In the genomic region with DNA sequence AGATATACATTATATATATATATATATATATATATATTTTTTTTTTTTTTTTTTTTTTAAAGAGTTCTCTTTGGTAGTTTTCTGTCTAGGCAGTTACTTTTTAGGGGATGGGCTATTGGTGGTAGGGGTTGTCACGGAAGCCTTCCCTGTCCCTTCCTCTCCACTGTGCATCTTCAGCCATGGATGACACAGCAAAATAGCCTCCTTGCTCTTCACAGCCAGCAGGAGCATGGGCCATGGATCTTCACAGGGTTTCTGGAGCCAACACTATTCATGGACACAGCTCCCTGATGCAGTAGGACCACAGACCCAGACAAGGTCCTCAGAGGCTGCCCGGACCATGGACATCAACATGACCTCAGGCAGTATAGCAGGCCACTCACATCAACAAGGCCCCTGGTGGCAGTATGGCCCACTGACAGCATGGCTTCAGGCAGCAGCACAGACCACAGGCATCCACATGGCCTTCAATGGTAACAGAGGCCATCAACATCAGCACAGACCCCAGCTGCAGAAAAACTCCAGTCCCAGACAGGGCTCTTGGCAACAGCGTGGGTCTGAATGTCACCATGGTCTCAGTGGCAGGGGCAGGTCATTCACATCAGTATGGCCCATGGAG, we compare ENCODE assay signal across 12 mouse cellular contexts. TPM values are rescaled to one million over a fixed set of nuclear protein-coding genes. Genes with fewer than 3 reads are reported as not detected.
DNase-seq lines count a peak whose midpoint lies in the region; ATAC-seq and TF ChIP-seq lines count a peak whose summit lies in the region.
"Had no signal": no experiment of that assay in that cellular context is flagged by ENCODE, and none has a peak within 500 bp of the region (broad histone marks: within the 10 kb centered on the region; RNA-seq: fewer than 3 reads in every experiment).

No protein-coding gene starts in this region.

- peaks cover 8% of the 10 kb centered on the region for H3K27me3 ChIP-seq in forebrain, embryonic 13.5 days
- no peaks in the 10 kb centered on the region for H3K27me3 ChIP-seq in forebrain, postnatal 0 days (ENCODE audit: insufficient read depth, low read length)
- 0 out of 2 replicates have a peak, but pooled peaks cover 5% of the 10 kb centered on the region for H3K27me3 ChIP-seq in lung, embryonic 14.5 days (ENCODE audit: insufficient read depth, low read length)
- no peaks in the 10 kb centered on the region for H3K27me3 ChIP-seq in hindbrain, postnatal 0 days (ENCODE audit: insufficient read depth, low read length)
- H3K27me3 ChIP-seq in midbrain, embryonic 14.5 days (ENCODE audit: control insufficient read depth, insufficient read depth, low read length): peaks cover 6% of the 10 kb centered on the region

- H3K4me3 ChIP-seq in forebrain, embryonic 13.5 days: no peak overlapping the region
- no peak overlapping the region for H3K4me3 ChIP-seq in forebrain, postnatal 0 days (ENCODE audit: low read depth, low read length)
- no peak overlapping the region for H3K4me3 ChIP-seq in lung, embryonic 14.5 days (ENCODE audit: low read depth, low read length)
- H3K4me3 ChIP-seq in lung, adult 2 months (replicated peaks; ENCODE audit: extremely low read depth, low read depth, low read length): no peak overlapping the region
- no peak overlapping the region for H3K4me3 ChIP-seq in hindbrain, postnatal 0 days (ENCODE audit: low read length)
- no peak overlapping the region for H3K4me3 ChIP-seq in midbrain, embryonic 14.5 days (replicated peaks; ENCODE audit: low read depth, low read length)

- H3K9me3 ChIP-seq in forebrain, embryonic 13.5 days (replicated peaks): no peaks in the 10 kb centered on the region
- no peaks in the 10 kb centered on the region for H3K9me3 ChIP-seq in forebrain, postnatal 0 days (ENCODE audit: low read length)
- no peaks in the 10 kb centered on the region for H3K9me3 ChIP-seq in lung, embryonic 14.5 days (ENCODE audit: low read depth, low read length)
- H3K9me3 ChIP-seq in hindbrain, postnatal 0 days (ENCODE audit: low read length): no peaks in the 10 kb centered on the region
- no peaks in the 10 kb centered on the region for H3K9me3 ChIP-seq in midbrain, embryonic 14.5 days (ENCODE audit: control insufficient read depth, low read length)
- H3K9me3 ChIP-seq: neural tube, embryonic 13.5 days had no signal

- no peak for DNase-seq in forebrain, postnatal 0 days
- no peak for DNase-seq in lung, embryonic 14.5 days
- no peak for DNase-seq in lung, adult 2 months
- no peak for DNase-seq in hindbrain, postnatal 0 days (ENCODE audit: low spot score)
- no peak for DNase-seq in midbrain, embryonic 14.5 days
- DNase-seq: gastrocnemius, postnatal 36 days; kidney, postnatal 4 days; left cerebral cortex, postnatal 4 days had no signal

- TF ChIP-seq POLR2A in lung, adult 2 months (IDR thresholded peaks at IDR 0.05; ENCODE audit: borderline replicate concordance, extremely low read depth, low read depth, low read length): no peak

- ATAC-seq in forebrain, embryonic 13.5 days: no peak
- no peak for ATAC-seq in forebrain, postnatal 0 days
- ATAC-seq in lung, embryonic 14.5 days (ENCODE audit: insufficient read depth): peak; percentile 12; the same call in 1 of the 2 replicates
- peak; percentile 17; the same call in 1 of the 2 replicates for ATAC-seq in hindbrain, postnatal 0 days
- no peak for ATAC-seq in midbrain, embryonic 14.5 days (ENCODE audit: low FRiP score, low TSS enrichment)
- no peak for ATAC-seq in activated CD4-positive, CD25-positive, alpha-beta regulatory T cell, adult 4 months
- no peak for ATAC-seq in CD4-positive, CD25-positive, alpha-beta regulatory T cell, adult 4 months

- no peak overlapping the region for H3K27ac ChIP-seq in forebrain, embryonic 13.5 days
- H3K27ac ChIP-seq in forebrain, postnatal 0 days (ENCODE audit: low read depth, low read length): no peak overlapping the region
- no peak overlapping the region for H3K27ac ChIP-seq in lung, embryonic 14.5 days (ENCODE audit: low read depth)
- H3K27ac ChIP-seq in hindbrain, postnatal 0 days: no peak overlapping the region
- H3K27ac ChIP-seq in midbrain, embryonic 14.5 days (replicated peaks; ENCODE audit: low read depth, low read length): no peak overlapping the region
- H3K27ac ChIP-seq: neural tube, embryonic 13.5 days had no signal

- TF ChIP-seq CTCF in forebrain, postnatal 0 days (IDR thresholded peaks at IDR 0.05; ENCODE audit: low read depth): no peak
- TF ChIP-seq CTCF in lung, embryonic 14.5 days (IDR thresholded peaks at IDR 0.05; ENCODE audit: low read depth): no peak
- no peak for TF ChIP-seq CTCF in lung, adult 2 months (IDR thresholded peaks at IDR 0.05; ENCODE audit: insufficient read depth, low read length)
- no peak for TF ChIP-seq CTCF in hindbrain, postnatal 0 days (IDR thresholded peaks at IDR 0.05; ENCODE audit: low read depth)

- 0 out of 2 replicates have a peak, but pooled peaks cover 5% of the 10 kb centered on the region for H3K4me1 ChIP-seq in forebrain, embryonic 13.5 days
- H3K4me1 ChIP-seq in forebrain, postnatal 0 days (ENCODE audit: insufficient read depth): 0 out of 2 replicates have a peak, but pooled peaks cover 4% of the 10 kb centered on the region
- H3K4me1 ChIP-seq in lung, embryonic 14.5 days (ENCODE audit: insufficient read depth): no peaks in the 10 kb centered on the region
- H3K4me1 ChIP-seq in lung, adult 2 months (ENCODE audit: control insufficient read depth, insufficient read depth, low read length): no peaks in the 10 kb centered on the region
- H3K4me1 ChIP-seq in hindbrain, postnatal 0 days (ENCODE audit: insufficient read depth, low read length): no peaks in the 10 kb centered on the region
- H3K4me1 ChIP-seq in midbrain, embryonic 14.5 days (ENCODE audit: control insufficient read depth, insufficient read depth, low read length): no peaks in the 10 kb centered on the region

- peak overlapping the region; percentile 71; the same call in 1 of the 2 replicates for H3K4me2 ChIP-seq in forebrain, embryonic 13.5 days
- no peak overlapping the region for H3K4me2 ChIP-seq in forebrain, postnatal 0 days (ENCODE audit: low read depth)
- peak overlapping the region; percentile 81; the same call in 1 of the 2 replicates for H3K4me2 ChIP-seq in lung, embryonic 14.5 days
- peak overlapping the region; percentile 74 for H3K4me2 ChIP-seq in hindbrain, postnatal 0 days (ENCODE audit: low read depth, low read length)
- peak overlapping the region; percentile 68; the same call in 1 of the 2 replicates for H3K4me2 ChIP-seq in midbrain, embryonic 14.5 days (ENCODE audit: low read length)

- no peak overlapping the region for H3K9ac ChIP-seq in forebrain, embryonic 13.5 days
- H3K9ac ChIP-seq in forebrain, postnatal 0 days: no peak overlapping the region
- no peak overlapping the region for H3K9ac ChIP-seq in lung, embryonic 14.5 days
- H3K9ac ChIP-seq in hindbrain, postnatal 0 days (replicated peaks; ENCODE audit: low read length): no peak overlapping the region
- H3K9ac ChIP-seq in midbrain, embryonic 14.5 days (replicated peaks; ENCODE audit: low read length): no peak overlapping the region

- WGBS in forebrain, embryonic 13.5 days: 95% methylated on average over 3 of the region's 3 CpGs
- 97% methylated on average over 3 of the region's 3 CpGs for WGBS in forebrain, postnatal 0 days
- WGBS in lung, embryonic 14.5 days: 93% methylated on average over 3 of the region's 3 CpGs
- 96% methylated on average over 3 of the region's 3 CpGs for WGBS in lung, adult 2 months
- 88% methylated on average over 3 of the region's 3 CpGs for WGBS in hindbrain, postnatal 0 days
- whole genome bisulfite sequencing in midbrain, embryonic 14.5 days: 99% methylated on average over 3 of the region's 3 CpGs

- H3K36me3 ChIP-seq in forebrain, embryonic 13.5 days (ENCODE audit: poor library complexity, severe bottlenecking): no peaks in the 10 kb centered on the region
- H3K36me3 ChIP-seq in forebrain, postnatal 0 days (ENCODE audit: insufficient read depth): no peaks in the 10 kb centered on the region
- no peaks in the 10 kb centered on the region for H3K36me3 ChIP-seq in lung, embryonic 14.5 days (ENCODE audit: insufficient read depth)
- H3K36me3 ChIP-seq in hindbrain, postnatal 0 days (ENCODE audit: insufficient read depth, low read length): no peaks in the 10 kb centered on the region
- no peaks in the 10 kb centered on the region for H3K36me3 ChIP-seq in midbrain, embryonic 14.5 days (ENCODE audit: control insufficient read depth, insufficient read depth, low read length)
- H3K36me3 ChIP-seq: neural tube, embryonic 13.5 days had no signal

RNA-seq across cellular contexts. Expression of gene Aldh9a1, which starts 8.8 kb away (rescaled TPM):
- 23.2 and 24.8 TPM in 2 replicates for polyA plus RNA-seq in forebrain, embryonic 13.5 days (2015; fragmentation: Nextera tagmentation; extraction: Ambion mirVana)
- 13.2 and 18.7 TPM in 2 replicates for total RNA-seq in forebrain, postnatal 0 days (2014; rRNA removed)
- 26.3 and 36.7 TPM in 2 replicates for polyA plus RNA-seq in forebrain, postnatal 0 days (2015; fragmentation: Nextera tagmentation; extraction: Ambion mirVana)
- polyA plus RNA-seq in lung, embryonic 14.5 days (2014; fragmentation: Nextera tagmentation; extraction: Ambion mirVana): 44.0 and 46.2 TPM in 2 replicates
- 21.7 and 27.8 TPM in 2 replicates for polyA plus RNA-seq in lung, adult 2 months (2012; rRNA removed)
- 11.6 and 13.1 TPM in 2 replicates for total RNA-seq in hindbrain, postnatal 0 days (2014; rRNA removed)
- 42.9 and 44.2 TPM in 2 replicates for polyA plus RNA-seq in hindbrain, postnatal 0 days (2015; fragmentation: Nextera tagmentation; extraction: Ambion mirVana)
- polyA plus RNA-seq in midbrain, embryonic 14.5 days (2014; fragmentation: Nextera tagmentation; extraction: Ambion mirVana): 23.2 and 28.6 TPM in 2 replicates
- polyA plus RNA-seq in activated CD4-positive, CD25-positive, alpha-beta regulatory T cell, adult 4 months (2017; shearing (Covaris generic)): 10 to 100 TPM; 44.8 to 45.7 TPM
- polyA plus RNA-seq in CD4-positive, CD25-positive, alpha-beta regulatory T cell, adult 4 months (2017; shearing (Covaris generic)): 10 to 100 TPM; 70.3 to 93.0 TPM

RNA-seq across cellular contexts. Expression of gene Tmco1, which starts 32.8 kb away (rescaled TPM):
- 73.7 and 74.1 TPM in 2 replicates for polyA plus RNA-seq in forebrain, embryonic 13.5 days (2015; fragmentation: Nextera tagmentation; extraction: Ambion mirVana)
- 55.2 and 60.4 TPM in 2 replicates for total RNA-seq in forebrain, postnatal 0 days (2014; rRNA removed)
- polyA plus RNA-seq in forebrain, postnatal 0 days (2015; fragmentation: Nextera tagmentation; extraction: Ambion mirVana): 70.0 and 76.7 TPM in 2 replicates
- 91.5 and 93.1 TPM in 2 replicates for polyA plus RNA-seq in lung, embryonic 14.5 days (2014; fragmentation: Nextera tagmentation; extraction: Ambion mirVana)
- polyA plus RNA-seq in lung, adult 2 months (2012; rRNA removed): 42.7 and 56.7 TPM in 2 replicates
- 47.5 and 63.2 TPM in 2 replicates for total RNA-seq in hindbrain, postnatal 0 days (2014; rRNA removed)
- 70.4 and 80.8 TPM in 2 replicates for polyA plus RNA-seq in hindbrain, postnatal 0 days (2015; fragmentation: Nextera tagmentation; extraction: Ambion mirVana)
- 65.4 and 69.0 TPM in 2 replicates for polyA plus RNA-seq in midbrain, embryonic 14.5 days (2014; fragmentation: Nextera tagmentation; extraction: Ambion mirVana)
- 100 to 1,000 TPM in 1 of 2 experiments, 10 to 100 TPM in 1; 94.8 to 120 TPM for polyA plus RNA-seq in activated CD4-positive, CD25-positive, alpha-beta regulatory T cell, adult 4 months (2017; shearing (Covaris generic))
- polyA plus RNA-seq in CD4-positive, CD25-positive, alpha-beta regulatory T cell, adult 4 months (2017; shearing (Covaris generic)): 100 to 1,000 TPM; 102 to 115 TPM

RNA-seq across cellular contexts. Expression of gene Mgst3, which starts 52.6 kb away (rescaled TPM):
- polyA plus RNA-seq in forebrain, embryonic 13.5 days (2015; fragmentation: Nextera tagmentation; extraction: Ambion mirVana): 59.2 and 59.3 TPM in 2 replicates
- total RNA-seq in forebrain, postnatal 0 days (2014; rRNA removed): 192 and 268 TPM in 2 replicates
- 243 and 282 TPM in 2 replicates for polyA plus RNA-seq in forebrain, postnatal 0 days (2015; fragmentation: Nextera tagmentation; extraction: Ambion mirVana)
- 45.5 and 46.6 TPM in 2 replicates for polyA plus RNA-seq in lung, embryonic 14.5 days (2014; fragmentation: Nextera tagmentation; extraction: Ambion mirVana)
- 132 and 150 TPM in 2 replicates for polyA plus RNA-seq in lung, adult 2 months (2012; rRNA removed)
- total RNA-seq in hindbrain, postnatal 0 days (2014; rRNA removed): 364 and 397 TPM in 2 replicates
- 291 and 316 TPM in 2 replicates for polyA plus RNA-seq in hindbrain, postnatal 0 days (2015; fragmentation: Nextera tagmentation; extraction: Ambion mirVana)
- polyA plus RNA-seq in midbrain, embryonic 14.5 days (2014; fragmentation: Nextera tagmentation; extraction: Ambion mirVana): 124 and 177 TPM in 2 replicates
- 1 to 10 TPM; 1.5 to 2.6 TPM for polyA plus RNA-seq in activated CD4-positive, CD25-positive, alpha-beta regulatory T cell, adult 4 months (2017; shearing (Covaris generic))
- 1 to 10 TPM; 3.8 to 5.1 TPM for polyA plus RNA-seq in CD4-positive, CD25-positive, alpha-beta regulatory T cell, adult 4 months (2017; shearing (Covaris generic))

RNA-seq across cellular contexts. Expression of gene Uck2, which starts 55.9 kb away (rescaled TPM):
- 72.7 and 73.6 TPM in 2 replicates for polyA plus RNA-seq in forebrain, embryonic 13.5 days (2015; fragmentation: Nextera tagmentation; extraction: Ambion mirVana)
- total RNA-seq in forebrain, postnatal 0 days (2014; rRNA removed): 80.7 and 82.2 TPM in 2 replicates
- 48.2 and 59.3 TPM in 2 replicates for polyA plus RNA-seq in forebrain, postnatal 0 days (2015; fragmentation: Nextera tagmentation; extraction: Ambion mirVana)
- 98.3 and 98.8 TPM in 2 replicates for polyA plus RNA-seq in lung, embryonic 14.5 days (2014; fragmentation: Nextera tagmentation; extraction: Ambion mirVana)
- 12.6 and 17.4 TPM in 2 replicates for polyA plus RNA-seq in lung, adult 2 months (2012; rRNA removed)
- total RNA-seq in hindbrain, postnatal 0 days (2014; rRNA removed): 71.8 and 91.3 TPM in 2 replicates
- 40.1 and 44.7 TPM in 2 replicates for polyA plus RNA-seq in hindbrain, postnatal 0 days (2015; fragmentation: Nextera tagmentation; extraction: Ambion mirVana)
- polyA plus RNA-seq in midbrain, embryonic 14.5 days (2014; fragmentation: Nextera tagmentation; extraction: Ambion mirVana): 51.1 and 54.1 TPM in 2 replicates
- polyA plus RNA-seq in activated CD4-positive, CD25-positive, alpha-beta regulatory T cell, adult 4 months (2017; shearing (Covaris generic)): 10 to 100 TPM; 18.6 to 31.8 TPM
- polyA plus RNA-seq in CD4-positive, CD25-positive, alpha-beta regulatory T cell, adult 4 months (2017; shearing (Covaris generic)): 10 to 100 TPM; 24.0 to 35.0 TPM

Comparison
In these comparisons a context has a peak if more than half of its experiments do, and no peak if none do; other contexts are left out.
1. ATAC-seq: peak in lung, embryonic 14.5 days (single experiment) and hindbrain, postnatal 0 days (single experiment); none in forebrain, embryonic 13.5 days (single experiment), forebrain, postnatal 0 days (single experiment), midbrain, embryonic 14.5 days (single experiment), activated CD4-positive, CD25-positive, alpha-beta regulatory T cell, adult 4 months (single experiment) and CD4-positive, CD25-positive, alpha-beta regulatory T cell, adult 4 months (single experiment).